Mouse (Mus musculus) kidney, adult 10 weeks (tissue): ENCODE results near the gene Gm20403. TPM values are rescaled to one million over a fixed set of nuclear protein-coding genes. Genes with fewer than 3 reads are reported as not detected.

Source experiments
- polyA plus RNA-seq: library from polyadenylated mRNA; stranded (reverse); fragments of 350-450 nt; fragmentation: Illumina TruSeq; extraction: RNeasy Lipid Tissue Mini Kit (QIAGEN cat#74804); gene quantifications from one replicate; pipeline ENCODE4 v1.2.3, GENCODE M21; 2014; ENCODE audit warnings: low read depth, low replicate concordance

Gm20403 gene
- not detected for polyA plus RNA-seq

DNA sequence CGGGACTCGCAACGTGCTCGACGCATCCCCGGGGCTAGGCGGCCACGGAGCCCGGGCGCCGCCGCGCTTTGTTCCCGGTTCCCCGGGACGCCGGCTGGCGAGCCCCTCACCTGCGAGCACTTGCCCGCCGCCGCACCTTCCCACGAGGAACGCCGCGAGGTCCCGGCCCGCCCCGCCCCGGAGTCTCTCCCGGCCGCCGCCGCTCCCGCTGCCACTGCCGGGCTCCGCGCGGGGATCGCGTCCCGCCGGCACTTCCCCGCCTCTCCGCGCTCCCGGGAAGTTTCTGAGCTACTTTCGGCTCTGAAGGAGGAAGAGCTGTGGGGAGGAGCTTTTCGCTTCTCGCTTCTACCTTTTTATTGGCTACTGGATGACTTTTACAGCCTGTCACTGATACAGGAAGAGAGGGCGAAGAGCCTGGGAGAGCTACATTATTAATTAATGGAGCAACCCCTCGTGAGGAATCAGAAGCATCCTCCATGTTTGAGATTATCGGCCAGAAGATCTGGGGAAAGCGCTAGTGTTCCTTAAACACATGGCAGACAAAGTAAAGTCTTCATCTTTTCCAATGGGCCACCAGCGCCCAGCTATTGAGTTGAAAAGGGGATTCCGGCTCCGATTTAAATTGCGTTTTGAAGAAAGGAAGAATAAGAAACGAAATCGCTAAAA is at the start of gene Gm20403:
Gm20403 (minus strand) TSS at position 478 of the 666 bp plus-strand sequence.

DNA sequence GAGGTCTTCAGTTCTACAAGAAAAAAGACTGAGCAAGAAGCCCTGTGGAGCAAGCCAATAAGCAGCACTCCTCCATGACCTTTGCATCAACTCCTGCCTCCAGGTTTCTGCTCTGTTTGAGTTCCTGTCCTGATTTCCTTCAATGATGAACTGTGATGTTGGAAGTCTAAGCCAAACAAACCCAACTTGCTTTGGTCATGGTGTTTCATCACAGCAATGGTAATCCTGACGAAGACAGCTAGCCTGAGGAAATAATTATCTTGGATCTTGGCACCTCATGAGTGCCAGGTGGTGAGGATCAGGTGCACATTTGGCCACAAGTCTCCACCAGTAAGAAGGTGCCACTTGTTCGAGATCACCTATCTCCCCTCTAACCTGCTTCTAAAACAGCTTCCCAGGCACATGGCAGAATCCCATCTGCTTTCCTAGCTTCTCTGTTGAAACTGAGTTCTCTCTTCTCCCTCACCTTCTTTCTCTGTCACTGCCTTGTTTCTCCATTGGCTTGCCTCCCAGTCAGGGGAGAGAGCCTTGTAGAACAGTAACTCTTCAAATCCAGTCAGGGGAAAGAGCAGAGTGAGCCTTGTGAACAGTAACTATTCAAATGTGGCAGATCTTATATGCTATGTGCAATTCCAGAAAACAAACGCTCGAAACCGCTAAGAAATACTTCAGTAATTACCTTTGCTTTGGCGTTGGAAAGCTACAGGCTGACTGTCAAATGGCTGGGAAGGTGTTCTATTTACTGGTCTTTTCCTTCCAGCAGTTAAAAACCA is 27.5 kb upstream of the Gm20403 start, which contains the start of gene Baz1a:
Baz1a (minus strand) TSS at position 723 of the 773 bp plus-strand sequence.

Other genes starting within 250 kb of the Gm20403 start
- 325 TPM for gene Snx6, start 190.8 kb downstream of the Gm20403 start, polyA plus RNA-seq
- gene Cfl2, start 123.7 kb downstream of the Gm20403 start, polyA plus RNA-seq = 367 TPM
- 10.2 TPM for gene Baz1a, start 27.8 kb upstream of the Gm20403 start, polyA plus RNA-seq
- 25.8 TPM for gene 2700097O09Rik, start 93.6 kb upstream of the Gm20403 start, polyA plus RNA-seq
- 481 TPM for gene Srp54a, start 93.7 kb upstream of the Gm20403 start, polyA plus RNA-seq
- not detected for gene Fam177a, start 137.9 kb upstream of the Gm20403 start, polyA plus RNA-seq
- 1.8 TPM for gene Srp54b, start 168.6 kb upstream of the Gm20403 start, polyA plus RNA-seq
- 26.1 TPM for gene 1700047I17Rik2, start 213.1 kb upstream of the Gm20403 start, polyA plus RNA-seq
- 145 TPM for gene Srp54c, start 243.6 kb upstream of the Gm20403 start, polyA plus RNA-seq